Mouse (Mus musculus) spleen, postnatal 0 days (tissue): ENCODE data around the gene Mfsd14b. TPM values are rescaled to one million over a fixed set of nuclear protein-coding genes. Genes with fewer than 3 reads are reported as not detected.

Experiments used
- polyA plus RNA-seq: library from polyadenylated mRNA; unstranded; fragments of >200 nt; fragmentation: Nextera tagmentation; extraction: Ambion mirVana; gene quantifications from 2 replicates; pipeline ENCODE4 v1.2.1, GENCODE M21; 2015

The Mfsd14b gene
- polyA plus RNA-seq: 52.5 and 57.4 TPM in 2 replicates

DNA sequence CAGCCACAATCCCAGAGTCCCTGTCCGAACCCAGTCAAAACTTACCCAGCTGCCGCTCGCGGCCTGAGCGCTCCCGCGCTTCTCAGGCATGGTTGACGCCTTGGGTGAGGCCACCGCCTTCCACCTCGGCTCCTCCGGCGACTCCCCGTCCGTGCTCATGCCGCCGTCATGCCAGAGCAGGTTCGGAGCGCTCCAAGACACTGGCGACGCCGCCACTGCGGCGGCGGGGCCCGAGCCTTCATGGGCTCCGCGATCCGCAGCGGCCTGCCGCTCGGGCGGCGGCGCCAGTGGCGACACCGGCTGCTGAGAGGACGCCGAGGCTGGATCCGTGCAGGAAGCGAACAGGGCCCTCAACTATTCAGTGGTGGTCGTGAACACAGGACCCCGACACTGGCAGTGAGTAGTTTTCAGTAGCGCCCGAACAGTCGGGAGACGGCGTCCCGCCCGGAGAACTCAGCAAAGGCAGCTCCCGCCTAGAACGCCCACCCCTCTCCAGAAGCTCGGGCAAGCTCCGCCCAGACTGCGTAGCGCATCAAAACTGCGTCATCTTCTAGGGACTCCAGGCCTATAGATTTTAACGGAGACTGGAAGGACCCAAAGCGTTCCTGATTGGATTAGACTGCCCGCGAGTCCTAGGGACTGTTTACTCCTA is at the start of gene Mfsd14b:
Mfsd14b (minus strand) TSS at position 517 of the 652 bp plus-strand sequence.

DNA sequence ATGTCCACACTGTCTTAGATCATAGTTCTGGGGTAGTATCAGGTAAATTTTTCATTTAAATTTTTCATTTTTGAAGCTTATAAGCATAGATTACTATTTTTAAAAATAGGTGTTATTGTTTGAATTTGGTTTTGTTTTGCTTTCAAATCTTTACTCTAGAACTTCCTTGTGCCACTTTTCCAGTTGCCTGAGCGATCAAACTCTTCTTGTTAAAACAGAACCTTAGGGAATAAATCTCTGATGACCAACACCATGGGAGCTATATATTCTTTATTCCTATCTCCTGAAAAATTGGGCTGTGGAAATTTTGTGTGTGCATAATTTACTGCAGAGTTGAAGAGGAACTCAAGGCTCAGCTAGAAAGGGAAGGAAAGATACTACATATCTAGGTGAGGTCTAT is 37.2 kb upstream of the Mfsd14b start, which contains the start of gene Olfr466:
Olfr466 (plus strand) TSS at position 301 of the 400 bp plus-strand sequence.

GRCm38 (mm10) chr13:65137789-65138188 is 25.0 kb upstream of the Mfsd14b start, which contains the start of gene Olfr465-ps1:
Gene Olfr465-ps1, plus strand, starts transcription at chr13:65138089.

DNA sequence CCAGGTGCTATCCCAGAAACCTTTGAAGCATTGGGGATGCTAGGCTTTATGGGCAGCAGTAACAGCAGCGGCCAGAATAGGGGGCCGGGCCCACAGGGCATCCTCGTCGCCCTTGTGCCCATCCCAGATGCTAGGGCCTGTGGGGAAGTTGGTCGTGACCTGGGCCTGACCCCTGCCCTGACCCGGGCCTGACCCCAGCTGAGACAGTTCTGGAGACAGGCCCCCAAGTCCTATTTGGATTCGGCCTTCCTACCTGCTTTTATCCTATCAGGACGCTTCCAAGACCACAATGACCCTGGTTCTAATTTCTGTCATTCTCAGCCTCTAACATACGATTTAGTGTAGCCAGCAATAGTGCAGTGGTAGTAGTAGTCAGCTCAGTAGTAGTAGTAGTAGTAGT is 60.1 kb downstream of the Mfsd14b start, which contains the start of gene Prss47:
Prss47 (minus strand) TSS at position 101 of the 400 bp plus-strand sequence.

DNA sequence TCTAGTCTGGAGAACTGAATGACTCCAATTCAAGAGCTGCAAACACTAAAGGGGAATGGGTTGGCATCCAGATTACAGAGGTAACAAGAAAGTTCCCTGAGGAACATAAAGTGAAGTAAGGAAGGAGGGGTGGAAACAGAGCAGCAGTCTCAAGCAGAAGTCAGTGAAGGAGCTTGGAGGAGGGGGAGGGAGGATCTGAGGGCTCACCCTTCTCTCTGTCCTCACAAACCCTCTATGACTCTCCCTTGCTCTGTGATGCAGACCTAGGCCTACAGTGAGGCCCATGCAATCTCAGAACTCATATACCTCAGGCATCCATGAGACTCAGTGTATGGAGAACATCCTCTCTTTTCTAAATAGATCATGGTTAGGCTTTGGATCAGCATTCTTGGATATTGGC is 80.0 kb downstream of the Mfsd14b start, which contains the start of gene Spata31d1c:
Spata31d1c (plus strand) TSS at position 301 of the 400 bp plus-strand sequence.

Other genes with a start within 250 kb of the Mfsd14b start
- 0.06 TPM in 1 of 2 replicates, not detected in the other for gene Cntnap3, start 209.0 kb downstream of the Mfsd14b start, polyA plus RNA-seq
- not detected in 2 replicates for gene Spata31, start 195.6 kb downstream of the Mfsd14b start, polyA plus RNA-seq
- gene Spata31d1c, start 79.9 kb downstream of the Mfsd14b start, polyA plus RNA-seq: not detected in 2 replicates
- gene Prss47, start 60.2 kb downstream of the Mfsd14b start, polyA plus RNA-seq: not detected in 2 replicates
- not detected in 2 replicates for gene Olfr465-ps1, start 25.1 kb upstream of the Mfsd14b start, polyA plus RNA-seq
- not detected in 2 replicates for gene Olfr466, start 37.3 kb upstream of the Mfsd14b start, polyA plus RNA-seq
- not detected in 2 replicates for gene Nlrp4f, start 93.0 kb upstream of the Mfsd14b start, polyA plus RNA-seq
- not detected in 2 replicates for gene Gm10775, start 146.6 kb upstream of the Mfsd14b start, polyA plus RNA-seq
- 7.3 and 7.5 TPM in 2 replicates for gene Zfp369, start 165.8 kb upstream of the Mfsd14b start, polyA plus RNA-seq